Mouse (Mus musculus) layer of hippocampus, postnatal 14 days (tissue): ENCODE measurements at regions not wholly inside any gene's neighbourhood (a gene's known extent, or its start where the extent isn't known, plus 50 kb on each side); places are given as distances from the start of the nearest gene placed in this dataset.

ENCODE experiments used
- DNase-seq, 2 experiments: peaks; one replicate each; pipeline ENCODE4 v3.0.0; 2021 to 2022; ENCODE audit warnings: low spot score in 2 of 2, mixed read lengths in 1 of 2

DNA sequence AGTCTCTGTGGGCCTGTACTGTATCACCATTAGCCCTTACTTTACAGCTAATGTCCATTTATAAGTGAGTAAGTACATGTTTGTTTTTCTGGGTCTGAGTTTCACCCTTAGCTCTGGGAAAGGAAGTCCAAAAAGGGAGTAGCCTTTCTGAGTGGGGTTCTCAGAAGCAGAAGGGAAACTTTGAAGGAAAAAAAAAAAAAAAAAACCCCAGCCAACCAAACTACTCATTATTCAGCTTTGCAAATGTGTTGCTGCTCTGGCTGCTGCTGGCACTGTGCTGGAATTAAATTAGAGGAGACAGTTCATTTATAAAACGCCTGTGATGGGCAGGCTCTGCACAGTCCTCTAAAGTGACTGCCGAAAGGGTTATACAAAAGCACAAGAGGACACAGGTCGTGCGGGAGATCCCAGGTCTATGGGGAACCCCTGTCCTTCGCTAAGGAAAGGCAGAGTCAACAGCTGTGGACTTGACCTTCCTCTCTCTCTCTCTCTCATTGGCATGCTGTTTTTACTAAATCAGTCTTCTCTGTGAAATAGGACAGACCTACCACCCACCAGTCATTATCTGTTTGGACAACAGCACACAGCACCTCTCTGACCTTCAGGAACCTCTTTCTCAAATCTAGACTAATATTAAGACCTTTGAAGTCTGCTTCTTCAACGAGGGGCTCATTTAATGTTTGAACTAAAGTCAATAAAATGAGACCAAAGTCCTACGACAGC lies 165.4 kb downstream of the Cd47 start:
- peak in 1 of 2 experiments; percentile 44 for DNase-seq

DNA sequence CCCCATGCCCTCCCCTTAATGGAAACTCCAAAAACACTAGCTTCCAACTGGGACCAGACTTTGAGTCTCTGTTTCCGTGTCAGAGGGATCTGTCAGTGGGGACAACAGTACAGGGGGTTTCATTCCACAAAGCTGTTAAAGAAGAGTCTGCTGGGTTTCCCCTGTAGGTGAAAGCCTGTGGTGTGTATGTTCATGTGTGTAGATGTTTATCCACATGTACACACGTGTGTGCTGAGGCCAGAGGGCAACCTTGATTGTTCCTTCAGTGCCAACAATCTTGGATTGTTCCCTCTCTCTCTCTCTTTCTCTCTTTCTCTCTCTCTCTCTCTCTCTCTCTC lies 165.9 kb downstream of the Cd47 start:
- no peak for DNase-seq

DNA sequence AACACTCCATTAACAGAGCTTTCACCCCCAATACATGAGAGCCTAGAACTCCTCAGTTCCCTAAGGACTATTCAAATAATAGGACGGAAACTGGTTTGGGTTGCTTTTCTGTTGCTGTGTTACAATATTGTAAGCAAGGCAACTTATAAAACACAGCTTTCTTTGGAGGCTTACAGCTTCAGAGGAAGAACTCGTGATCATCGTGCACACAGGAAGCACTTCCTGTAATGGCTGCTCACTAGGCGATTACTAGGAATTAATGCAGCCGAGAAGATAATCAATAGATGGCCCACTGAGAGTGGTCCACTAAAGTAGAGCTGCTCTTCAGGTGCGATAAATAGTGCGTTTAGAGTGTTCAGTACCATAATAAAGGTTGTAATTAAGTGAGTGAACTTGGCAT lies 166.8 kb downstream of the Cd47 start:
- no peak for DNase-seq

DNA sequence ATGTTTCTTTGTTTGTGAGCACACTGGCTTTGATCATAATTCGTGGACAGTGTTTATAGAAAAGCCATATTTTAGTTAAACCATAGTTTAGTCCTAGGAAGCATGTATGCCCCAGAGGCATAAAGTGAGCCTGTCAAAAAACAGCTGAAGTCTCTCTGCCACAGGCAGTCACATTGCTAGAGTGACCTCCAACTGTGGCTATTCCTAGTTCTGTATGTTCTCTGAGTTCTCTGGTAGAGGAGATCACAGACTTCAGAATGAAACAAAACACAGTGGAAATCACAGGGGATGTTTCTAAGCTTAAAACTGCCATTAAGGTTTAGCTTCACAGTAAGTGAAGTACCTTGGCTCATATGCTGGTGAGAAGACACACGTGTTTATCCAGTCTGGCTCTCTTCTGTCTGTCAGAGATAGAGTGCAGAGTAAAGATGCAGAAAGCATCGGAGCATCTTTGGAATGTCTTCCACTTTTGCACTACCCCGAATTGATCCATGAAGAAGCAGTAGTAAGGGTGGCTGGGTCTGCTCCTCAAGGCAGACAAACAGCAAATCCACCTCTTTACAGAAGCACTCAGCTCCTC lies 168.0 kb downstream of the Cd47 start:
- DNase-seq: no peak

DNA sequence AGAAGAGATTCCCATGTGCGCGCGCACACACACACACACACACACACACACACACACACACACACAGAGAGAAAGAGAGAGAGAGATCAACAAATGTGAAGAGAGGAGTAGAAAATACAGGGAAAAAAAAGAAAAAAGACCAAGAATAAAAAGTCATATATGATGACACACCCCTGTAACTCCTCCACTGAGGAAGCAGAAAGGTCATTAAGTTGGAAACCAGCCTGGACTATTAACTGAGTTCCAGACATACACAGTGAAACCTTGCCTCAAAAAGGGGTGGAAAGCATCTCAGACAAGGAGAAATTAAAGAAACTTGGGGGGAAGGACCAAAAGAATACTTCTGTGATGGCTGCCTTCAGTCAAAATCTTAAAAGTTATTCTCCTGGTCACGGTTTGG lies 168.7 kb downstream of the Cd47 start:
- no peak for DNase-seq

DNA sequence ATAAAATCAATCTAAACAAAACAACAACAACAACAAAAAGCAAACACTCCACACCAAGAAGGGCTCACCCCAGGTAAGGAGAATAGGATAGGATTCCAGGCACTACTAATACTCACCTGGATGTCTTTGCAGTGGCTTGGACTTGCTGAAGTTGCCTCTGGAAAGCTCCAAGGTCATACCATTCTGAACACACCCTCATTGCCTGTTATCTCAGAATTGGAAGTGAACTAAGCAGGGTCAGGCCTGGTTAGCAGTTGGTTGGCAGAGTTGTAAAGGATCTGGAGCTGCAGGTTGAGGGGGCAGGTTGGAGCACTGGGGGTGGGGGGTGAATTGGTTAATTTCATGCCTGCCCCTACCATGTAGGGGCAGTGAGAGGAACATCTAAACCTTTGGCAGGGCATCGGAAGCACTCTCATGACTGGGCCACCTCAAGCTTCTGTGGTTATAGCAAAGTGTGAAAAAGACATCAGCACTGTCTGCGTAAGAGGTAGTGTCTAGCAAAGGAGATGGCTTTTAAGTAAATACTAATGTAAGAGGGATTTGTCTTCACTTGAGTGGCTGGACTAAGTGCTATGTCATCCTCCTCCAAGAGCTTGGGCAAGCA lies 169.5 kb downstream of the Cd47 start:
- no peak for DNase-seq

DNA sequence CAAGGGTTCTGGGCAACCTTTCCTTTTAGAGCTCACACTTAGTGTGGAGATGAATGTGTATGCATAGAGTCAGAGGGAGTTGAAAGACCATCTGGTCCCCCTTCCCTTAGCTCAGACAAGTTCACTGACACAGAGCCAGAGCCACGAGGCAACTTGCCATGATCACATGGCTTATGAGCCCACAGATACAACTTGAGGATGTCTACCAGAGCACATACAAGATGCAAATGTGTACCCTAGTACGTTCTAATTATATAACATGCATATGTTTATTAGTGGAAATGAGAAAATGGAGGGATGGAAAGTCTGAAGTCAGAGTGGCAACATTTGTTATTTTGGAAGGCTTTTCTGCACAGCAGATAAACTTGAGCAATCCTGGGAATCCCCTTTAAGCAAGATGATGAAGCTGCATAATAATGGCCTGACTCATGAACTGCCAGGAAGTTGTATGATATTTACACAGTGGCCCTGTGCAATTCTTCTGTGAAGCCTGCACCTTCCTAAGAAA lies 170.0 kb downstream of the Cd47 start:
- no peak for DNase-seq

DNA sequence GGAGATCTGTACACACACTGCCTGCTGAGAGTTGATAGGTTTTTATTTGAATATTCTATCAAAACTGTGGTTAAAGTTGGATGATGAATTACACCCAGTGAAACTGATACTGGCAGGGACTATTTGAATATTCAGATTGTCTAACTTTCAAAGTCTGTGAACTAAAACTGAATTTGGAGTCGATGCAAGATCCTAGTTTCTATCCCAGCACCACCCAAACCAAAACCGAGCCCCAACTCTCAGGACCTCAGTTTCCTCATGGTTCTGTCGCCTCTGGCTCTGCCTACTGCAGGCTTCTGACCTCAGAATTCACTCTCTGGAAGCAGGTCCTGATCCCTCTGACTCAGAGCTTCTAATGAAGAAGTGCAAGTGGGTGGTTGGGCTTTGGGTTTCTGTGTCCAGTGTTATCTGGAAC lies 170.8 kb downstream of the Cd47 start:
- no peak for DNase-seq

DNA sequence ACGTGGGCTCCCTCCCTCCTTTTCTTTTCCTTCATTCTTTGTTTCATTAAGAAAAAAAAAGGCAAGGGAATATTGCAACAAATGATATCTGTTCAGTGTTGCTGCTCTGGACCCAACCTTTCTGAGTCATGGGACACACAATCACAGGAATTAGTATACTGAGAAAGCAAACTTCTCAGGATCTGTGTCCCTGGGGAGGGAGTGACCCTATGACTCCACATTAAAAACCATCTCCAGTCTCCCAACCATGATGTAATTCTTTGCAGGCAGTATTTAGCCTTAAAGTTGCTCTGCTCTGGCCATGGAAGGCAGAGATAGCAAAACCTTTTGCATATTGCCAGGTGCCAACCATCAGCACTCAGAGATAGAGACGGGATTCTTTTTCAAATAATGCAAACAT lies 176.9 kb downstream of the Cd47 start:
- DNase-seq: no peak

DNA sequence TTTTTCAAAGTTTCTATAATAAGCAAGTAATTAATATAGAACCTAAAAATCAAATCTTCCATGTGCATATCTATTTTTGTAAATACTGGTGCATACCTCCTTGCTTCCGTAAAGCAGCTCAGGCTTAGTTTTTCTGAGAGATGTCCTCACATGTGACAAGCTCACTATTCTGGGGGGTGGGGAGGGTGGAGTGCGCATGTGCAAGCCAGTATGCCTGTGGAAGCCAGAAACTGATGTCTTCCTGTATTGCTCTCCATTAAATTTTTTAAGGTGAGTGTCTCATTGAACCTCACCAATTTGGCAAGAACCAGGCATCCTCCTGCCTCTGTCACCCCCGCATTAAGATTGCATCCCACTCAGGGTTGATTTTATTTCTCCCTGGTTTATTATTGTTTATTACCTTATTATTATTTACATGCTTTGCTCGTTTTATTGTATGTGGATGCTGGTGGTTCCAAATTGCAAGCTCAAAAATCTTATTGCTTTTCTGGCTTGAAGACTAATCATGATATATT lies 179.2 kb downstream of the Cd47 start:
- DNase-seq: no peak

DNA sequence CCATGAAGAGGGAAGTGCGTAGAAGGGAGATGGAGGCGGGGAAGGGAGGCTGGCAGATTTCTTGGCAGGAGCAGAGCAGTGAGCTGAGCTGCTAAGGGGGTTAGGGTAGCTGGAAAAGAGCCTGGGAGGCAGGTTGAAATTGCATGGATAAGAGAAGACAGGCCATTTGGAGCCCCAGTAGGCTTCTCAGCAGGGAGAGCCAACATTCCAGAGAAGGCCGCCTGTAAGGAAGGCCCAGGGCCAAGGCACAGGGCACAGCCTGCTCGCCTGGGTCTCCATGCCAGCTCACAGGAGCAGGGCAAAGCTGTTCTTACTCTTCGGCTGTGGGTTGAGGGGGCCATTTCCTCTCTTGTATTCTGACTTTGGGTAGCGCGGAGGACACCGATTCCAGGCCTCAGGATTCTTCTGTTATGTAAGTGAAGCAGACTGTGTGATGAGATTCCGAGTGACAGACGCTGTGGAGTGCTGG lies 179.9 kb downstream of the Cd47 start:
- peak; percentile 31 to 54 for DNase-seq

DNA sequence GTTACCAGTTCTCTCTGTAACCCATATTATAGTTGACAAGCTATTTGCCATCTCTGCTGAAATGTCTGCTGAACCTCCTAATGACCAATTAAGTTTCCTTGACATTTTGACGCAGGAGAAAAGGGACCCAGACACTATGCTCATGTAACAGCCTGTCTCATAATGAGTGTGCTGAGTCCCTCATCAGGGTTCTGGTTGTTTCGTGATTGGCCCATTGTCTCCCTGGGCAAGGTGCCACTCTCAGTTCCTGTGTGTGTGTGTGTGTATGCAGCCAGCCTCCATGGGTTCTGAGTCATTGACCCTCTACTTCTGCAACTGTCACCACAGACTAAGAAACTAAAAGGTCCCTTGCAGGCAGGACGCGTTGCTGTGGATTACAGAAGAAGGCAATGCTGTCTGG lies 181.8 kb downstream of the Cd47 start:
- no peak for DNase-seq

DNA sequence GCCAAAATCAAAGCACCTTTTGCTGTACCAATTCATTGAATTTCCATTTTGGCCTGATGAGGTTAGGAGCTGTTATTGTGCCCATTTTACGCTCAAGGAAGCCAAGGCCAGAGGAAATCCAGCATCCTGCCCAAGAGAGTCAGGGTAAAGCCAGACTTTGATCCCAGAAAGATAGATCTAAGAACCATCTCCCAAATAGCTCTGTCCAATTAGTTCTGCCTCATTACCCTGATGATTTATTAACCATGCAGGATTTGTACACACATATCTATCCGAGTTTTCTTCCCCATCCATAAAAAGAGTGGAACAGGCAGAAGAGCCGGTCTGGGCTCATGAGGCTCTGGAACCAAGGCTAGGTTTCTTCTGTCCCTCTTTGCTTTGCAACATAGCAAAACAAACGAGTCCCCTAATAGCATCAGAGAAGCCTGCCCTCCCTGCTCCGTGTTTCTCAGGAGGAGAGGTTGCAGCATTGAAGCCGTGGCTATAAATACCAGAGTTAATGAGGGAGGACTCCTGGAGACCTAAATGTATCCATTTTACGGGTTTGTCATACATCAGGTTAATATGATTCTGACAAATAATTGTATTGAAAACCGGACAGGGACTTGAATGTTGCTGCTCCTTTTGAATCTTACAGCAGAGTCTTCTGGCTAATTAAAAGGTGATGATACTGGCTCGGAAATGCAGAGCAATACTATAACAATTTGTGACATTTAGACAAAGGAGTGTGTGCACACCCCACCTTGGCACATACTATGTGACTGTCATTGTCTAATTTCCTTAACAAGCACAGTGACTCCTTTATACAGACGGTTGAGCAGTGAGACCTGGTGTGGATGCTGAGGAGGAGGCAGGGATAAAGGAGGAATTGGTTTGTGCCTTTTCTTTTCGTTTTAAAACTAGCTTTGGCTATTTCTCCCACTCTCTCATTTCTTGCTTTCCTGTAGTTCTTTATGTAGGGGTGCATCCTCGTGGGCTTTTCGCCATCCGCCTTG lies 185.0 kb downstream of the Cd47 start:
- no peak for DNase-seq

DNA sequence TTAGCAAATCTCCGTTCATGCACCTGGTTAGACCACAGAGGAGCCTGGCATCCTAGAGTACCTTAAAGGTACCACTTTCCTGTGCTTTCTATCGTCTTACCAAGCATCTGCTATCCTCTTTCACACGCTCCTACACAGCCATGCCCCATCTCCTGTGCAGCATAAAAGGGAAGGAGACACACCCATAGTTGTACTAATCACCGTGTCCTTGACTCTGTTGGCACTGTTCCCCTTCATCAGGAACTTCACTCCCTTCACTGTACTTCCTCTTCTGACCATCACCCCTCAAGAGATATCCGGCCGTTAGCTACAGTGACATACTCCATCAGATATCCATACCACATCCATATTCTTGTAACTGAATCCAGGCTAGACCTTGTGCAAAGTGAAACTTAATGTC lies 186.6 kb downstream of the Cd47 start:
- no peak for DNase-seq

DNA sequence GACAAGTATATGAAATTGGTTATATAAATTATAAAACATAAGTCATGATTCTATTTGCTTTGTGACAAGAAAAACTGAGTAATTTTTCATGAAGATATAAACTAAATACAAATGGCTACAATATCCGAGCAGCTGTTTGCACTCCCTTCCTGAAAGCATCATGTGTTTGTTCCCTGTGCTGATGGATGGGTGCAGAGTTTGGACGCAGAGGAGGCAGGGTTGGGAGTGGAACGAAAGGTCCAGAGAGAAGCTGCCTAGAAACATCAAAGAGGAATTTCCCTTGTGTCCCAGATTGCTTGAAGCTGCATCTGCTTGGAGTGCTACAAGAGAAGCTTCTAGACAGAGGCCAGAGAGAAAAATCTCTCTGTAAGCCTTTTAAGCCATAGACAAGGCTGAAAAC lies 195.5 kb downstream of the Cd47 start:
- DNase-seq: no peak

DNA sequence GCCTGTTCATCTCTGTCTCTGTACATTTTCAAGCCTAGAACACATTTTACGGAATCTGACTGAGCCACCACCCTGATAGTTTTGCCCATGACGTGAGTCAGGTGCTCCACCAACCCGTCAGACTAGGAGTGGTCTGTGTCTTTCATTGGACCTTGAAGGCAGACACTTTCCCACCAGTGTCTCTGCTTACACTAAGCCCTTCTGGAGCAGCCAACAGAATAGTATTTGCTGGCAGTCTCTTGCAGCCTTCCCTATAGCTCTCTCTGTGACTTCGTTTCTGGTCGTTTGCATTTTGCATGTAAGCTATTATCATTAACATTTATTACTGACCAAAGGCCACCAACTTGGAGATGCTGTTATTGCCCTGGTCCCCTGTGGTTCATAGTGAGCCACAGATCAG lies 196.3 kb downstream of the Cd47 start:
- DNase-seq: no peak

DNA sequence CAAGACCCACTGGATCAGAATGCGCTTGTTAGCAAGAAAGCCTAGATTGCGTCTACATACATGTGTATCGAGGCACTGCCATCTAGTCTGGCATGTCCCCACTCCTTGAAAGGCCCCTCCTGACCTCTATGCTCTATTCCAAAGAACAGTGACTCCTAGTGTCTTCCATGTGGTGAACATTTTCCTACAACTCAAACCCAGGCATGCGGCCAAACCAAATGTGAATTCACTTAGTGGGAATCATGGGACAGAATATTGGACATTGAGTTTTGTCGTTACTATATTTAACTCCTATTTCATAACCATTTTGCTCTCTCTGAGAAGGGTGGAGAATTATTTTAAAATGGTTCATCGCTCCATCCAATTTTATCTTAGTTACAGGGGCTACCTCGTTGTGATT lies 196.7 kb downstream of the Cd47 start:
- no peak for DNase-seq

DNA sequence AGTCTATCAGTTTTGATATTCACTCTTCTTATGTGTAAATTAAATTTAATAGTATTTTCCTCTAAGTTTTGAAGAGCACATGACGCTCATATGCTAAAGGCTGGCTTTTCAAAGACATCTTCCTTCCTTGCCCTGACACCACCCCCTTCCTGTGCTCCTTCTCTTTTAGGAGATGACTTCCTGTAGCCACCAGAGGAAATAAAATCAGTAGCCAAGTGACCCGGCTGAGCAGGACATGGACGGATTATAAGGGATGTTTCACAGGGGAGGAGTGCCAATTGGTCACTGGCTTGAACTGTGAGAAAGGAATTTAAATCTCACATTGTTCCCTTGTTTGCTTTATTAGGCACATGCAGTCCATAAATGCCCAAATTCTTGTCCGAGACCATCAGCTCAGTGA lies 200.5 kb downstream of the Cd47 start:
- DNase-seq: no peak

DNA sequence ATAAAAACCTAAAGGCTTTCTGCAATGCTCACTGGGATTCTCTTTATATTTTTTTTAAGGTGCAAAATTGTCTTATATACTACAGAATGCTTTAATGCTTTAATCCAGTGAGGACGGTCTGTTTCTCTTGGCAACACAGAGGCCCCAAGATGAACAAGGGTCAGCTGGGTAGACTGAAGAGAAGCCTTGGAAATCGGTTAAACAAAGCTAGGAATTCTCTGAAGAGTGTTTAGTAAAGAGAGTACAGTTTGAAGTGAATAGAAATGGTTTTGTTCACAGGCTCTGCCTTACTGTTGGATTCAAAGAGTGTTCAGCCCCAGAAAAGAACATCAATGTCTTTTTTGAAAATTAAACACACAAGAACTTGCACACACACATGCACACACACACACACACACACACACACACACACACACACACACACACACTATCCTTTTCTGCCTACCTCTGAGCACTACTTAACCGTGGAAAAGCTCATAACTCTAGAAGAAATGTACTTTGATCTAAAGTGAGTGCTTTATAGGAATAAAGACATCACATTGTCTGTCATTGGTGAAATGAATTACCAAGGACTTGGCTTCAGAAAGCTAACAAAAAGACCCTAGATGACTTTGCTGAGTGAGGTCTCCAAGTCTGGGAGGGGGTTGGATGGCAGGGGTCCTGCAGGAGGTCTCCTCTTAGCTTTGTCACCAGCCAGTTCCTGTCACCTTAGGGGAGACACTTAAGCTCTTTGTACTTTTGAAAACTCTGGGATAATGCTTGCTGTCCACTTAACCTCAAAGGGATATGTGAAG lies 201.5 kb downstream of the Cd47 start:
- DNase-seq: no peak

DNA sequence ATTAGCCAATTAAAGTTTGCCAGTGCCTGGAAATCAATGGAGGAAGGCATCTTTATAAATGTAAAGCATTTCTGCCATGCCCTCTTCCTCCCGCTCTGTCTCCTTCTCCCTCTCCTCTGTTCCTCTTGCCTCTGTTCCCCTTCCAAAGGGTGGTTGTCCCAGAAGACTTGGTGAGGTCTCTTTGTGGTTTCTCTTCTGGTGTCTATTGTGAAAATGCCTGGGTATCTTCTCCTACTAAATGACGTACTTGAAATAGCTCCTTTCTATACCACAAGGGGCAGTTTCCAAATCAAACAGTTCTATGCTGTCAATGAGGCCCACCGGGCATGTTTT lies 202.1 kb downstream of the Cd47 start:
- DNase-seq: no peak

DNA sequence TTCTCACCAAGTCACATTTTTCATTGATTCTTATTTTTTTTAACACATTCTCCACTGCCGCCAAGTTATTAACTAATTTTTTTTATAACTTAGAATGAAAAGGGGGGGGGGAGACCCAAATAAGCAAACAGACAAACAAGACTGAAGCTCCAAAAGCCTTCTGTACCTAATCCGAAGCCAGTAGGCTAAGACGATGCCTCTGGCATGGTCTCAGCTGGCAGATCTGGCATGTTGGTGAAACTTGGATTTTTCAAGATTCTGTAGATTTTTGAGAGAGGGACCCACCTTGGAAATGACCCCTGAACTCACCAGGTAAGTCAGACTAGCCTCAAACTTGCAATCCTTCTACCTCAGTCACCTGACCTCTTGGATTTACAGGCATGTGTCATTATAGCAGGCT lies 208.7 kb downstream of the Cd47 start:
- DNase-seq: no peak
